Mouse (Mus musculus) cortical plate, adult 2 months (tissue): ENCODE results near the gene Atg4b.
A peak's percentile ranks its signal among the peaks of the same experiment; 100 is the strongest.

Experiments used
- CTCF ChIP-seq: fragments of 200-500 bp; IDR thresholded peaks from 2 replicates; pipeline ENCODE4 v1.5.1; 2011; ENCODE audit warnings: mild to moderate bottlenecking, control low read depth, low read length; ENCODE audit not compliant: insufficient read depth; ENCODE audit errors: extremely low read depth
- POLR2A ChIP-seq: fragments of 200-500 bp; IDR thresholded peaks from 2 replicates; pipeline ENCODE4 v1.6.1; 2011; ENCODE audit warnings: mild to moderate bottlenecking, low read length, control low read depth; ENCODE audit not compliant: insufficient read depth; ENCODE audit errors: extremely low read depth

DNA sequence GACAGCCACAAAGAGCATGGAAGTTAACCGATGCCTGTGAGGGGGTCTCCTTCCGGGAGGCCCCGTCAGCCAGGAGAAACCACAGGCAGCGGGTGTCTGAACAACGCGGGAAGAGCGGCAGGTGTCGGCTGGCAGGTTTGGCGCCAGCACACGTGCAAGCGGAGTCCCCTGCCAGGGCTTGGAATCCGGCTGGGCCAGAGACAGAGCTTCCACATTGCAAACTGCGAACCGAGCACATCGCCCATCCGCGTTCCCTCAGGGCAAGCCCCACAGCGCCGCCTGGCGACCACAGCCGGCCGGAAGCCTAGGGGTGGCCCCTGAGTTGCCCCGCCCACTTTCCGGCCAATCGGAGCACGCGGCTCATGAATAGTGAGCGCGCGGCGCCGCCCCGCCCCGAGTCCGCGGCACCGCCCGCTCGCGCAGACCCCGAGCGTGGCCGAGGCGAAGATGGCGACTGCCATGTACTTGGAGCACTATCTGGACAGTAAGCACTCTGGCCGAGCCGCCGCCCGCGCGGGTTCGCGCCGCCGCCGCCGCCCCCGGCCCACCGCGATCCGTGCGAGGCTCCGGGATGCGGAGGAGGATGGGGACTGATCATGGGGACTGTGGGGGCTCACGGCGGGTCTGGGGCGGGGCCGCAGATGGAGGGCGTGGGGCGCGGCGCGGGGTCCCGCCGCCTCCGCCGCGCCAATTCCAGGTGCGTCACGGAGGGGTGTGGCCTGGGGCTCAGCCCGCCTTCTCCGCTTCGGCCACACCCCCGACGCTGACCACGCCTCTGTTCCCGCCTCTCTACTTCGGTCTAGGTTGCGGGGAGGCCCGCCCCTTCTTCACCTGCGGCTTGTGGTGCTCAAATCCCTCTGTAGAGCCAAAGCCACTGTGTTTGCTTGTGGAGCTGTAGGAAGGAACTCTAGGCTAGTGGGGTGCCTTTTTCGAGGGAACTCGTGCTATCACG, 52.5 kb downstream of the Atg4b start, which contains the start of gene Ing5:
- peak; percentile 56; the same call in 1 of the 2 replicates for TF ChIP-seq POLR2A
- peak; percentile 84 for TF ChIP-seq CTCF
